Mouse (Mus musculus) neural tube, embryonic 12.5 days (tissue): ENCODE results near the gene Gpc6. TPM values are rescaled to one million over a fixed set of nuclear protein-coding genes. Genes with fewer than 3 reads are reported as not detected.

ENCODE experiments used
- ATAC-seq: fragments of 200-750 bp; cut with Nextera tagmentation; 2 replicates; pipeline ENCODE4 v1.8.0; 2017; ENCODE audit warnings: low read depth, mild to moderate bottlenecking, moderate TSS enrichment, moderate library complexity; ENCODE audit not compliant: low FRiP score
- H3K27ac ChIP-seq: fragments of 300-500 bp; sonication (generic); 2 replicates; pipeline ENCODE4 v1.5.1; 2016
- H3K27me3 ChIP-seq: fragments of 300-500 bp; sonication (generic); replicated peaks from 2 replicates; pipeline ENCODE4 v1.6.1; 2016; ENCODE audit warnings: mild to moderate bottlenecking
- H3K36me3 ChIP-seq: fragments of 300-500 bp; sonication (generic); 2 replicates; pipeline ENCODE4 v1.6.1; 2016; ENCODE audit warnings: mild to moderate bottlenecking
- H3K4me1 ChIP-seq: fragments of 300-500 bp; sonication (generic); 2 replicates; pipeline ENCODE4 v1.6.1; 2016
- H3K4me2 ChIP-seq: fragments of 300-500 bp; sonication (generic); replicated peaks from 2 replicates; pipeline ENCODE4 v1.6.1; 2016; ENCODE audit warnings: mild to moderate bottlenecking
- H3K4me3 ChIP-seq: fragments of 300-500 bp; sonication (generic); 2 replicates; pipeline ENCODE4 v1.5.1; 2016
- H3K9ac ChIP-seq: fragments of 300-500 bp; sonication (generic); 2 replicates; pipeline ENCODE4 v1.6.1; 2016; ENCODE audit warnings: mild to moderate bottlenecking
- H3K9me3 ChIP-seq: fragments of 300-500 bp; sonication (generic); 2 replicates; pipeline ENCODE4 v1.6.1; 2016; ENCODE audit warnings: mild to moderate bottlenecking
- WGBS: fragments of 180-500 bp; shearing (Covaris S2); methylation state at CpG from one replicate; pipeline ENCODE4 v1.1.7; 2016; 5-methylcytosine and 5-hydroxymethylcytosine counted together
- polyA plus RNA-seq: library from polyadenylated mRNA; unstranded; fragments of >200 nt; fragmentation: Nextera tagmentation; extraction: Ambion mirVana; gene quantifications from 2 replicates; pipeline ENCODE4 v1.2.1, GENCODE M21; 2016

Gpc6 gene
- polyA plus RNA-seq, 1 experiment from 2014 or later, result 30.5 TPM

- Histone ChIP-seq H3K9ac (no peak overlapping the region), H3K36me3 (no peaks in the 10 kb centered on the region), H3K4me3 (no peak overlapping the region), H3K4me2 (no peak overlapping the region), H3K27me3 (no peaks in the 10 kb centered on the region), H3K9me3 (no peaks in the 10 kb centered on the region), H3K27ac (no peak overlapping the region), H3K4me1 (peaks cover 4% of the 10 kb centered on the region; the same call in 1 of the 2 replicates)
- ATAC-seq, result no peak
- 66% methylated on average over 9 of the region's 9 CpGs for WGBS
Measured at GRCm38 (mm10) chr14:117361155-117361964, 436.2 kb downstream of the Gpc6 start.

- Histone ChIP-seq H3K27me3 (no peaks in the 10 kb centered on the region), H3K9ac (no peak overlapping the region), H3K36me3 (no peaks in the 10 kb centered on the region), H3K9me3 (no peaks in the 10 kb centered on the region), H3K4me1 (peaks cover 4% of the 10 kb centered on the region; the same call in 1 of the 2 replicates), H3K4me3 (no peak overlapping the region), H3K27ac (no peak overlapping the region), H3K4me2 (no peak overlapping the region)
- ATAC-seq, result no peak
- 88% methylated on average over 2 of the region's 2 CpGs for WGBS
Measured at GRCm38 (mm10) chr14:117361965-117362309, 436.8 kb downstream of the Gpc6 start.

GRCm38 (mm10) chr14:117369331-117369866, 444.3 kb downstream of the Gpc6 start:
- Histone ChIP-seq H3K9ac (no peak overlapping the region), H3K4me3 (no peak overlapping the region), H3K36me3 (no peaks in the 10 kb centered on the region), H3K27me3 (no peaks in the 10 kb centered on the region), H3K9me3 (no peaks in the 10 kb centered on the region), H3K4me1 (no peaks in the 10 kb centered on the region), H3K4me2 (no peak overlapping the region), H3K27ac (no peak overlapping the region)
- 87% methylated on average over 18 of the region's 18 CpGs for WGBS
- ATAC-seq, result no peak

GRCm38 (mm10) chr14:117376822-117377376, 451.8 kb downstream of the Gpc6 start:
- ATAC-seq, result no peak
- Histone ChIP-seq H3K27me3 (no peaks in the 10 kb centered on the region), H3K27ac (no peak overlapping the region), H3K4me1 (0 out of 2 replicates have a peak, but pooled peaks cover 3% of the 10 kb centered on the region), H3K9ac (no peak overlapping the region), H3K9me3 (no peaks in the 10 kb centered on the region), H3K4me3 (no peak overlapping the region), H3K4me2 (no peak overlapping the region), H3K36me3 (no peaks in the 10 kb centered on the region)
- WGBS, result 47% methylated on average over 4 of the region's 4 CpGs

- no peak overlapping the region for H3K27ac ChIP-seq
- ATAC-seq, result no peak
- no peaks in the 10 kb centered on the region for H3K9me3 ChIP-seq
- H3K4me3 ChIP-seq, result no peak overlapping the region
- WGBS, result 76% methylated on average over 6 of the region's 6 CpGs
- no peaks in the 10 kb centered on the region for H3K27me3 ChIP-seq
- no peak overlapping the region for H3K9ac ChIP-seq
- H3K4me2 ChIP-seq, result no peak overlapping the region
- H3K4me1 ChIP-seq, result peaks cover 7% of the 10 kb centered on the region; the same call in 1 of the 2 replicates
- H3K36me3 ChIP-seq, result no peaks in the 10 kb centered on the region
Measured at GRCm38 (mm10) chr14:117379979-117380378, 454.9 kb downstream of the Gpc6 start.

GRCm38 (mm10) chr14:117383188-117383587, 458.1 kb downstream of the Gpc6 start:
- peak; percentile 63; the same call in 1 of the 2 replicates for ATAC-seq
- no peak overlapping the region for H3K27ac ChIP-seq
- no peaks in the 10 kb centered on the region for H3K9me3 ChIP-seq
- no peak overlapping the region for H3K4me3 ChIP-seq
- WGBS, result 59% methylated on average over 7 of the region's 7 CpGs
- no peaks in the 10 kb centered on the region for H3K36me3 ChIP-seq
- H3K27me3 ChIP-seq, result no peaks in the 10 kb centered on the region
- H3K4me2 ChIP-seq, result no peak overlapping the region
- peaks cover 5% of the 10 kb centered on the region; the same call in 1 of the 2 replicates for H3K4me1 ChIP-seq
- H3K9ac ChIP-seq, result no peak overlapping the region

GRCm38 (mm10) chr14:117384096-117384770, 459.1 kb downstream of the Gpc6 start:
- no peaks in the 10 kb centered on the region for H3K36me3 ChIP-seq
- H3K9ac ChIP-seq, result no peak overlapping the region
- no peaks in the 10 kb centered on the region for H3K9me3 ChIP-seq
- WGBS, result 60% methylated on average over 8 of the region's 8 CpGs
- no peak for ATAC-seq
- no peak overlapping the region for H3K4me3 ChIP-seq
- no peak overlapping the region for H3K4me2 ChIP-seq
- no peak overlapping the region for H3K27ac ChIP-seq
- H3K4me1 ChIP-seq, result peaks cover 5% of the 10 kb centered on the region; the same call in 1 of the 2 replicates
- no peaks in the 10 kb centered on the region for H3K27me3 ChIP-seq

- Histone ChIP-seq H3K4me1 (peaks cover 5% of the 10 kb centered on the region; the same call in 1 of the 2 replicates), H3K27me3 (no peaks in the 10 kb centered on the region), H3K9ac (no peak overlapping the region), H3K4me2 (no peak overlapping the region), H3K9me3 (no peaks in the 10 kb centered on the region), H3K4me3 (no peak overlapping the region), H3K36me3 (no peaks in the 10 kb centered on the region), H3K27ac (no peak overlapping the region)
- ATAC-seq, result no peak
Measured at GRCm38 (mm10) chr14:117385731-117386270, 460.7 kb downstream of the Gpc6 start.

- no peak overlapping the region for H3K4me2 ChIP-seq
- ATAC-seq, result no peak
Measured at GRCm38 (mm10) chr14:117390794-117391320, 465.7 kb downstream of the Gpc6 start.

GRCm38 (mm10) chr14:117391412-117391811, 466.3 kb downstream of the Gpc6 start:
- Histone ChIP-seq H3K36me3 (no peaks in the 10 kb centered on the region), H3K9ac (no peak overlapping the region), H3K27ac (no peak overlapping the region), H3K4me3 (no peak overlapping the region), H3K9me3 (no peaks in the 10 kb centered on the region), H3K4me1 (no peaks in the 10 kb centered on the region; the same call in 1 of the 2 replicates), H3K4me2 (no peak overlapping the region), H3K27me3 (no peaks in the 10 kb centered on the region)
- WGBS, result 71% methylated on average over 4 of the region's 4 CpGs
- no peak for ATAC-seq

More at GRCm38 (mm10) chr14:117390794-117391320, 465.7 kb downstream of the Gpc6 start:
- Histone ChIP-seq H3K9ac (no peak overlapping the region), H3K9me3 (no peaks in the 10 kb centered on the region), H3K36me3 (no peaks in the 10 kb centered on the region), H3K27ac (no peak overlapping the region), H3K27me3 (no peaks in the 10 kb centered on the region), H3K4me1 (no peaks in the 10 kb centered on the region; the same call in 1 of the 2 replicates), H3K4me3 (no peak overlapping the region)
- WGBS, result 89% methylated on average over 3 of the region's 3 CpGs

- Histone ChIP-seq H3K9me3 (no peaks in the 10 kb centered on the region), H3K9ac (no peak overlapping the region), H3K4me2 (no peak overlapping the region), H3K27me3 (no peaks in the 10 kb centered on the region), H3K4me3 (no peak overlapping the region), H3K27ac (no peak overlapping the region), H3K36me3 (no peaks in the 10 kb centered on the region), H3K4me1 (no peaks in the 10 kb centered on the region)
- 91% methylated on average over 3 of the region's 3 CpGs for WGBS
- ATAC-seq, result no peak
Measured at GRCm38 (mm10) chr14:117397165-117397564, 472.1 kb downstream of the Gpc6 start.
